Mouse (Mus musculus): ENCODE measurements around the gene Col5a1.

GRCm38 (mm10) chr2:27858348-27858903 is 27.8 kb upstream of the Col5a1 start:
- TF ChIP-seq CTCF (IDR thresholded peaks at IDR 0.05 in 2 of 3, conservative IDR thresholded peaks at IDR 0.05 in 1 of 3; ENCODE audit: control insufficient read depth in 1 of 3, insufficient read depth in 1 of 3, low read depth in 2 of 3, low read length in 3 of 3, poor library complexity in 1 of 3, severe bottlenecking in 1 of 3) (no peak), CHD2 (IDR thresholded peaks at IDR 0.05; ENCODE audit: low read length) (no peak), TAL1 (IDR thresholded peaks at IDR 0.05; ENCODE audit: low read length) (no peak), USF2 (IDR thresholded peaks at IDR 0.05; ENCODE audit: borderline replicate concordance in 1 of 2, insufficient read depth in 1 of 2, low read depth in 1 of 2, low read length in 2 of 2) (no peak), MAZ (IDR thresholded peaks at IDR 0.05; ENCODE audit: low read depth, low read length) (no peak), POLR2A (IDR thresholded peaks at IDR 0.05; ENCODE audit: control insufficient read depth in 1 of 2, insufficient read depth in 1 of 2, low read depth in 1 of 2, low read length in 2 of 2, poor library complexity in 1 of 2) (no peak), EP300 (IDR thresholded peaks at IDR 0.05; ENCODE audit: low read depth in 1 of 2, low read length in 2 of 2) (no peak), GATA1 (IDR thresholded peaks at IDR 0.05; ENCODE audit: low read depth, low read length) (no peak)
